Mouse (Mus musculus) A20 (cell line): ENCODE results near the gene Zfp575.

ENCODE experiments used
- DNase-seq: peaks from one replicate; pipeline ENCODE4 v3.0.0-alpha.2; 2011; ENCODE audit warnings: low read depth, low spot score

Zfp575 gene

DNA sequence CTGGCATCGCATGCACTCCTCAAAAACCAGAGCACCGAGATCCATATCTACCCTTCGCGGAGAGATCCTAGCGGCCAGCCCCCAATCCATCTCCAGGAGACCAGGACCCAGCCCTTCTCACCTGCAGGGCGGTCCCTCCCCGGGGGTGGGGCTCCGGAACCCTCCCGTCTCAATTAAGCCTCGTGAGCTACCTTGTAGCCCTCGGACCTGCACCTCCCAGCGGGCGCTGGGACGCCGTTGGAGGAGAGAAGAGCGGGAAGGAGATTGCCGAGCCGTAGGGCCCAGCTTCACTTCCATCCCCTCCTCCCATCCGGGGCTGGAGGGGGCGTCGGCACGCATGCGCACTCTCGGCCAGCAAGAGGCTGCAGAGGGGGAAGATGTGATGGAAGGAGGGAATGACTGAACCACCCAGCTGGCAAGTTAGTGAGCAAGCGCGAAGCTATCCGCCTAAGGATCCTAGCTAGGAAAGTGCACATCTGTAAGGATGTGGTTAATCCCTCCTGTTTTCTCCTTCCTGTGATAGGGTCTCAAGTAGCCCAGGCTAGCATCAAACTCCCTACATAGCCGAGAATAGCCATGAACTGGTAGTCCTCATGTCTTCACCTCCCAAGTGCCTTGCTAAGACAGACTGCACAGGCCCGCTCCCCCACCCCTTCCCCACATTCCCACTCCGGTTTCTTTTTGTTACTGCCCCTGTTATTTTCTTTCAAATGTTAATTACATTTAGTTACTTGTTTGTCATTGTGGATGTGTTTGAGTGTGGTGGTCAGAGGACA lies at the start of gene Zfp575, which contains the start of gene Ethe1:
Gene Zfp575, minus strand, starts transcription at position 312 of the 776 bp plus-strand sequence.
Gene Ethe1, plus strand, starts transcription at position 214 of the 776 bp plus-strand sequence.
- no peak for DNase-seq

DNA sequence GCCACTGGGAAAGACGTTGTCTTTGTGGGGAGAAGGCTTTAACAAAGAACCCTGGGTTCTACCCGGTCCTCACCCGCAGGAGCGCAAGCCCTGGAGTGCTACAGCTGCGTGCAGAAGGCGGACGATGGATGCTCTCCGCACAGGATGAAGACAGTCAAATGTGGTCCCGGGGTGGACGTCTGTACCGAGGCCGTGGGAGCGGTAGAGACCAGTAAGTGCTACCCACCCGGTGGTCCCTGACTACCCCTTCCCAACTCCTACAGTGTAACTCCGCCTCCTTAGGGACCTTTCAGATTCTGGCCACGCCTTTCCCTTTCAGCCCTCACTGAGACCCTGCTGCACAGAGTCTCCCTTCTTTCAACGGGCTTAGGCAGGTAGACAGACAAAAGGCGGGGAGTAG lies 49.6 kb upstream of the Zfp575 start:
- no peak for DNase-seq

GRCm38 (mm10) chr7:24636264-24636663 lies 48.8 kb upstream of the Zfp575 start, which contains the start of gene Lypd3:
Lypd3 (plus strand) TSS chr7:24636550.
- DNase-seq: no peak

DNA sequence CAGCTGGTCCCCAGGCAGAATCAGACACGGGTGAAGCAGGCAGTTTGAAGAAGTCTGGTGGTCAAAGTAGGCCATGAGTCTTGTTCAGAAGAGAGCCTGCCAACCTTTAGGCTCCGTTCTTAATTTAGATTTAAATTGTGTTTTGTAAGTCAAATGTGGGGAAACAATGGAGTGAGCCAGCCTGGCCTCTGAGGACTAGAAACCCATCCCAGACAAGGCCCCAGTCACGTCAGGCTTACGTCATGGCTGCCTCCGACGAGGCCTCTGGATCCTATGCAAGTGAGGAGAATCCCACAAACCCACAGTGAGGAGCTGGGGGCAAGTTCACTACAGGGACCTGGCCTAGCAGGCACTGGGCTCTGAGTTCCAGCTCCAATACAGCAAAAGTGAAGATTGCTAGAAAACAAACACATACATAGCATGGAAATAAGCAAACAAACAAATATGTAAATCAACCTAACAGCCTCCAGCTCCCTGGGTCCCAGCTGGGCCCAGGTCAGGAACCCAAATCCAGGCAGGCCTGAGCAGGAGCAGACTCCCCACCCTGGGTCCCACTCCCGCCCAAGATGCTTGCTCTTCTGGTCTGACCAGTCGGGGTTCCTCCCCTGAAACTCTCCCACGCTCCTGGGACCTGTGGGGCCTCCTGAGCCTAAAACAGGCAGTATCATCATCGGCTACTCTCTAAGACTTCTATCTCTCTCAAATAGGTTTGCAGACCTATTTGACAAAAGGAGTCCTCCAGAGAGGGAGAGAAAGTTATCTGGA lies 42.9 kb upstream of the Zfp575 start:
- DNase-seq: no peak

DNA sequence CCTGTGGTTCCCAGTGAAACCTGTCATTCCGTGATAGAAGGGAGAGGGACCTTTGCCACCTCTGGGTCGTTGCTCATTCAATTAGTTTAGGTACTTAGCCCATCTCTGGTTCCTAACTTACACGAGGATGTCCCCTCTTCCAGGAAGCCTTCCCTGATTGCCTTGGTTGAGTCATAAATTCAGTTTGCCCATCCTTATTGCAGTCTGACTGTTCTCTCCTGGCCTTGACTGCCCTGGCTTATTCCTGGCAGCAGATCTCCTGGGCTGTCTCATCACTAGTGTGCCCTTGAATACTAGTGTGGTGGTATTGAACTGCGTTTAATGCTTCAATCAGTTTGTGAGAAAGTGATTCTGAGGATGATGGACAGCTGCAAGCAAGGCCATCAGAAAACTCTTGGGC lies 42.2 kb upstream of the Zfp575 start:
- no peak for DNase-seq

GRCm38 (mm10) chr7:24628685-24629610 lies 41.5 kb upstream of the Zfp575 start:
- peak; percentile 91 for DNase-seq

GRCm38 (mm10) chr7:24622967-24623366 lies 35.5 kb upstream of the Zfp575 start:
- no peak for DNase-seq

DNA sequence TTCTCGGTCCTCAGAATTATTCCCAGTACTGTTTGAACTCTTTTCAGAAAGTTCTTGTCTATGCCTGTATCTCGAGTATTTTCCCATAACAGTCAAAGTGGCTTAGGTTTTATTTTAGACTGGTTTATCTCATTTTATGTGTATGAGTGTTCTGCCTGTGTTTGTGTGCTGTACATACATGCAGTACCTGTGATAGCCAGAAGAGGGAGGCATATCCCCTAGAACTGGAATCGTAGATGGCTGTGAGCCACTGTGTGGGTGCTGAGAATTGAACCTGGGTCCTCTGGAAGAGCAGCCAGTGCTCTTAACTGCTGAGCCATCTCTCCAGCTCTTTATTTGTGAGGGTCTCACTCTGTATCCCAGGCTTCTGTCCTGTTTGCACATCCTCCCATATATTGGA lies 33.8 kb upstream of the Zfp575 start:
- DNase-seq: no peak

DNA sequence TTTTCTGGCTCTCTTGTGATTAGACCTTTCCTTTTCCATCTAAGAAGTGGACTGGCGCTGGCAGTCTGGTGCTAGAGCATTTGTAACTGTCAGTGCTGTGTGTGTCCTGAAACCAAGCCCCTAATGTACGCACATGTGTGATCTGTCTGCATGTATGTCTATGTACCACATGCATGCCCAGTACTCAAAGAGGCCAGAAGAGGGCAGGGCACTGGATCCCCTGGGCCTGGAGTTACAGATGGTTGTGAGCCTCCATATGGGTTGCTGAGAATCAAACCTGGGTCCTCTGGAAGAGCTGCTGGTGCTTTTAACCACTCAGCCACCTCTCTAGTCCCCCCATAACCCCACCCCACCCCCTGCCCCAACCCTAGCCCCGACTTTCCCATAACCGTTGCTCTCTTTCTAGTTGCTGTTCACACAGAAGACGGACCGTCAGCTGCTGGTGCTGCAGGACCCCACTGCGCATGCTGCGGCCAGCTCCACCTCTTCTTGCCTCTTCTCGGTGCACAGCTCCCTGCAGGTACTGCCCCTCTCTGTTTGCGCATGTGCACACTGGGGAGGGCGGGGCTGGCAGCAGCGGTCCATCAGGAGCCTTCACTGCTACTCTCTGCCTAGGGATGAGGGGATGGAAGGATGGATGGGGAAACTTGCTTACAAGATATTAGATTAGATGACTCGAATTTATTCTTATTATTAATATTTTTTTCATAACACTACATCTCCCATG lies 32.4 kb upstream of the Zfp575 start:
- DNase-seq: no peak

DNA sequence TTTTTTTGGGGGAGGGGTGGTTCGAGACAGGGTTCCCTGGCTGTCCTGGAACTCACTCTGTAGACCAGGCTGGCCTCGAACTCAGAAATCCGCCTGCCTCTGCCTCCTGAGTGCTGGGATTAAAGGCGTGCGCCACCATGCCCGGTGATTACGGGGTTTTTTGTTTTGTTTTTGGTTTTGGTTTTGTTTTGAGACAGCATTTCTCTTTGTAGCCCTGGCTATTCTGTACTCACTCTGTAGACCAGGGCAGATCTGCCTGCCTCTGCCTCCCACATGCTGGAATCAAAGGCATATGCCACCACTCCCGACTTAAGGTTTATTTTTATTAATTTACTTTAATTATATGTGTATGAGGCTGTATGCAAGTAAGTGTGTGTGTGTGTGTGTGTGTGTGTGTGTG lies 30.9 kb upstream of the Zfp575 start:
- peak; percentile 66 for DNase-seq

DNA sequence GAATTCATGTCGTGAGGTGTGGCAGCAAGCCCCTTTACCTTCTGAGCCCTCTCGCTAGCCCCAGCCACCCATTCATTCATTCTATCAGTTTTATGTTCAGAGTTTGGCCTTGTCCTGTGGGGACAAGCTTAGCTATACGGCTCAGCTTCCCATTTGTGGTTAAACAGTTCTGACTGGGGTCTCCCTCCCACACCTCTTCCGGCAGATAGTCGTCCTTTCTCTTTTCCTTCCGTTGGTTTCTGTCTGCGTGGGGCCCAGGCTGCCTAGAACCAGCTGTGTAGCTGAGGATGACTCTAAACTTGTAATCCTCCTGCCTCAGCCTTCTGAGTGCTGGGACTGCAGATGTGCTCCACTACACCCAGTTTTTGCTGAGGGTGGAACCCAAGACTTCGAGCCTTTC lies 30.3 kb upstream of the Zfp575 start:
- no peak for DNase-seq

DNA sequence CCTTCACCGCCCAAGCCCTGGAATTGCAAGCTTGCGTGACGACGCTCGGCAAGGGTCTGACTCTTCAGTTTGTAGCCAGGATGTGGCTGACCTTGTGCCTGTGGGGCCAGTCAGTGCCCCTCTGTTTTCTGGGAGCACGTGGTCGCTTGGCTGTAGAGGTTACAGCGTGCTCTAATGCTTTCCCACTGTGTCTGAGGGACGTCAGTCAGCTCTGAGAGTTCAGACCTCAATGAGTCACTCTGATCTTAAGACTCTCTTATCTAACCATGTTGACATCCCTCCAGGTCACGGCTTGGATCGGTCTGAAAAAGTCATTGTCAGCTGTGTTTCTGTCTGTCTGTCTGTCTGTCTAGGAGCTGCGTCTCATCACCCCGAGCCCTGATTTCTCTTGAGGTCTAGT lies 27.4 kb upstream of the Zfp575 start:
- no peak for DNase-seq

GRCm38 (mm10) chr7:24612308-24612910 lies 25.0 kb upstream of the Zfp575 start:
- no peak for DNase-seq

DNA sequence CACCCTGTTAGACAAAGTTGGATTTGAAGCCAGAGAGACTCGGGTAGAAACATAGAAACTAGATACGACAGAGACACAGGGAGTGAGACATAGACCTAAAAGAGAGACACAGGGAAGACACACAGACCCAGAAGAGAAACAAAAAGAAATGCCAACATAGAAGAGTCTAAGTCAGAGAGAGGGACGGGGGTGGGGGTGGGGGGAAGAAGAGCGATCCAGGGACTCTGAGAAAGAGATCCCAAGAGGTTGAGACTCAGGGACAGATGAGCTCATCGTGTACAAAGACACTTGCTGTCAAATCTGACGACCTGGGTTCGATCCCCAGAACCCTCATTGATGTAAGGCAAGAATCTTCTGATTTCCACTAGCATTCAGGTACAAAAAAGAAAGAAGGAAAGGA lies 24.3 kb upstream of the Zfp575 start:
- no peak for DNase-seq

- peak; percentile 93 for DNase-seq
Observed at GRCm38 (mm10) chr7:24610879-24611494, 23.5 kb upstream of the Zfp575 start.

DNA sequence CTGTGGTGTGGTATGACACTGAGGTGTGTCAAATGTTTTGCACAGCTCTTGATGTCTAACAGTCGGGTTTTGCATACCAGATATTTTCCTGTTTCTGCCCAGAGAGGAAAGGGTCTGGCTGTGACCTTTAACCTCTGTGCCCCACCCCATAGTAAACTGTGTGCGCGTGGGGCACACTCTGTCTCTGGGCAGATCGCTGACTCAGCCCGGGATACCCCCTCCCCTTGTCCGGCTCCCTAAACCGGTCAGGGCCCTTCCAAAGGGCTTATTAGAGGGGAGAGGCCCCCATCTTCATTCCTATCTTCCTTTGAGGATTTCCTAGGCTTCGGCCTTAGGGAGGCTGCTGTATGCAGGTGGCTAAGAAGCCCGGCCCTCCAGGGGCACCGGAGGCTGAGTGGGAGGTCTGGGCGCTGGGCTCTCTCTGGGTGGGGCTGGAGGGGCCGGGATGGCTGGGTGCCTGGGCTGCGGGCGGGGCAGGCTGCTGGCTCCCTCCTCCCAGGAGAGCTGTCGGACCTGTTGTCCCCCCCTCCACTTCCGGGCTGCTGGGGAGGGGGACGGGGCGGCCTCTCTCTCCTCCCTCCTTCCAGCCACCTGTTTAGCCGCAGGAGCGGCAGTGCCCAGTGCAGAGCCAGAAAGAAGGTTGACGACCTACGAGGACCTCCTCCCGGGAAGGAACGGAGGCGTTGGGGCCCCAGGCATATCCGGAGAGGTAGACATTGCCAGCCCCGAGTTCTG lies 22.9 kb upstream of the Zfp575 start, which contains the start of gene Phldb3:
Gene Phldb3, plus strand, starts transcription at position 620 of the 735 bp plus-strand sequence.
- DNase-seq: peak; percentile 70

- no peak for DNase-seq
Observed at GRCm38 (mm10) chr7:24608561-24608960, 21.1 kb upstream of the Zfp575 start.

DNA sequence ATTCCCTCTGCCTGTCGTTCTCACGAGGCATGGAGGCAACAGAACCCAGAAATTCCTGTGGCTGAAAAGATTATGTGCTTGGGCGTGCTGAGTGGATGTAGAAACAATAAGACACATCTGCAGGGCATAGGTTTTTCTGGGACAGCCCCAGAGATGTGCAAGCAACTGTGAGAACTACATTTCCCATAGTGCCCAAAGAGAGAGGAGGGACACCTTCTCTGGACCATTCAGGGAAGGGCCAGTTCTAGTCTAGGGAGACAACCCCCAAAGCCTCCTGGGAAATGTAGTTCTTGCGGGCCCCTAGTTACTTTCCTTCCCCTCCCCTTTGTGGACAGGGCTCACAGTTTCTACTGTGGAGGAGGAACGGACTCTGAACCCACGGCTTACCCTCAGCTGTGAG lies 20.6 kb upstream of the Zfp575 start:
- DNase-seq: peak; percentile 53

GRCm38 (mm10) chr7:24606046-24606445 lies 18.6 kb upstream of the Zfp575 start:
- no peak for DNase-seq
